Mouse (Mus musculus): Measurements from ENCODE around the gene Tmem235. TPM values are rescaled to one million over a fixed set of nuclear protein-coding genes. Genes with fewer than 3 reads are reported as not detected.

Gene Tmem235
- polyA plus RNA-seq, 1 experiment from 2014 or later = not detected

DNA sequence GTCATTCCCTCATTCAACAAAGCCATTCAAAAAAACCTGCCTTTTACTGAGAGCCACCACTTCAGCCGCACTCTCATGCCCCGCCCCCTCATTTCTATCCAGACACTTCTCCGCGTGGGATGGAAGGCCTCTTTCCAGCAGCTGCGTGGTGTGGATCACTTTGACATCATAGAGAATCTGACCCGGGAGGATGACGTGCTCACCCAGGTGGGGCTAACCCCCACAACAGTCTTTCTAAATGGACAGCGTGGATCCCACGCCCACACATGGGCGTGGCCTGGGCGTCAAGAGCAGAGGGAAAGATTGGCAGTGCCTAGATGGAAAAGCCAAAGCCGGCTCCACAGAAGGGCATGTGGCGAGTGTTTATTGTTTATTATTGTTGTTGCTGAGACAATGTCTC, 24.2 kb upstream of the Tmem235 start:
- Histone ChIP-seq H3K4me1 (peaks cover 19% of the 10 kb centered on the region), H3K27me3 (no peaks in the 10 kb centered on the region), H3K4me2 (peak overlapping the region; percentile 54), H3K27ac (no peak overlapping the region), H3K9ac (0 out of 2 replicates have a peak overlapping the region, but pooled peaks have one; percentile 21), H3K9me3 (replicated peaks) (no peaks in the 10 kb centered on the region), H3K4me3 (replicated peaks) (peak overlapping the region; percentile 19), H3K36me3 (no peaks in the 10 kb centered on the region)
- ATAC-seq (replicated peaks; ENCODE audit: low FRiP score) = 0 out of 2 replicates have a peak, but pooled peaks have one; percentile 27
- 26% methylated on average over 13 of the region's 13 CpGs for WGBS

DNA sequence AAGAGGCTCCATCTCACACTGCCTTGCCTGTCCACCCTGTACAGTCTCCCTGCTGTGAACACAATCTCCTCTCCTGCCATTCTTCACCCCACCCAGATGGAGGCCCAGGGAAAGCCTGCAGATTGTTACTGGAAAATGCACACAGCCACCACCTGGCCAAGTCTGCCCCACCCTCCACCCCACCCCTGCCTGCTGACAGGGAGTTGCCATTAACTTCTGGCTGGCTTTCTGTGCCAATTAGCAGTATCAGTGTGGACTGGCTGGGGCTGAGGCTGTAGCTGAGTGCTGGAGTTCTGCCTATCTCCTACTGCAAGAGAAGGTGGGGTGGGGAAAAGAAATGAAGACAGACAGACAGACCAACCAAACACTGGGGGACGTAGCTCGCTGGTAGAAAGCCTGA, 22.0 kb upstream of the Tmem235 start:
- H3K27ac ChIP-seq = 0 out of 2 replicates have a peak overlapping the region, but pooled peaks have one; percentile 9
- H3K27me3 ChIP-seq = no peaks in the 10 kb centered on the region
- peak; percentile 63 for ATAC-seq (replicated peaks; ENCODE audit: low FRiP score)
- H3K9me3 ChIP-seq (replicated peaks) = no peaks in the 10 kb centered on the region
- H3K4me3 ChIP-seq (replicated peaks) = no peak overlapping the region
- H3K36me3 ChIP-seq = no peaks in the 10 kb centered on the region
- no peak overlapping the region for H3K9ac ChIP-seq
- 55% methylated on average over 2 of the region's 2 CpGs for WGBS
- H3K4me2 ChIP-seq = no peak overlapping the region
- H3K4me1 ChIP-seq = peaks cover 9% of the 10 kb centered on the region

DNA sequence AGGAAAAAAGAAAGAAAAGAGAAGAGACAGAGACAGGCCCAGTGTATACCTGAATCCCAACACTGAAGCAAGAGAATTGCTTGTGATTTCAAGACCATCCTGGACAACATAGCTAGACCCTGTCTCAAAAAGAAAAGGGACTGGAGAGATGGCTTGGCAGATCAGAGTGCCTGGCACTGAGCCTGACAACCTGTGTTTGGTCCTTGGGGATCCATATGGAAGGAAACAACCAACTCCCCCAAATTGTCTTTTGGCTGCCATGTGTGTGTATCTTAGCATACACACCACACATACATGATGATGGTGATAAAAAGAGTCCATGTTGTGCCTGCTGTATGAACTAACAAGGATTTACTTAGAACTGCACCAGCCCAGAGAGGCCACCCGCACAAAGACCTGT, 21.5 kb upstream of the Tmem235 start:
- no peaks in the 10 kb centered on the region for H3K36me3 ChIP-seq
- H3K9me3 ChIP-seq (replicated peaks) = no peaks in the 10 kb centered on the region
- no peak overlapping the region for H3K4me2 ChIP-seq
- no peak overlapping the region for H3K4me3 ChIP-seq (replicated peaks)
- no peak overlapping the region for H3K9ac ChIP-seq
- peaks cover 9% of the 10 kb centered on the region for H3K4me1 ChIP-seq
- H3K27ac ChIP-seq = no peak overlapping the region
- 91% methylated on average over 1 of the region's 1 CpGs for WGBS
- H3K27me3 ChIP-seq = no peaks in the 10 kb centered on the region
- ATAC-seq (replicated peaks; ENCODE audit: low FRiP score) = no peak

DNA sequence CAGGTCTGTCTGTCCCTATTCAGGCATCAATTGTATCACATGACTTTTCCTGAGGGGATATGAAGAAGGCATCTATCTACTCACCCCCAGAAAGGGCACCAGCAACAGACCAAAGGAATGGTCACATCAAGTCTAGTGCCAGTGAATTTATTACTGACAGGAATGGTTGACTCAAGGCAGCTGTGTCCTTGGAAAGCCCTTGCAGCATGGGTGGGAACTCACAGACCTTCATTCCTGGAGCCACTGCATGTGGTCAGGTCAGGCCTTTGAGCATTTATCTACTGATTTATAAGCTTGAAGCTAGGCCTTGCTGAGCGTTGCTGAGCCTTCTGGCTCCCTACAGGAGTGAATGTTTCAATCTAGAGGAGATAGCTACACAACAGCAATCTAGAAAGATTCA, 19.6 kb upstream of the Tmem235 start:
- H3K9me3 ChIP-seq (replicated peaks) = no peaks in the 10 kb centered on the region
- no peak overlapping the region for H3K27ac ChIP-seq
- H3K4me3 ChIP-seq (replicated peaks) = no peak overlapping the region
- no peak overlapping the region for H3K9ac ChIP-seq
- H3K4me1 ChIP-seq = peaks cover 17% of the 10 kb centered on the region
- H3K4me2 ChIP-seq = no peak overlapping the region
- H3K36me3 ChIP-seq = no peaks in the 10 kb centered on the region
- no peak for ATAC-seq (replicated peaks; ENCODE audit: low FRiP score)
- no peaks in the 10 kb centered on the region for H3K27me3 ChIP-seq
- 35% methylated on average over 1 of the region's 1 CpGs for WGBS

DNA sequence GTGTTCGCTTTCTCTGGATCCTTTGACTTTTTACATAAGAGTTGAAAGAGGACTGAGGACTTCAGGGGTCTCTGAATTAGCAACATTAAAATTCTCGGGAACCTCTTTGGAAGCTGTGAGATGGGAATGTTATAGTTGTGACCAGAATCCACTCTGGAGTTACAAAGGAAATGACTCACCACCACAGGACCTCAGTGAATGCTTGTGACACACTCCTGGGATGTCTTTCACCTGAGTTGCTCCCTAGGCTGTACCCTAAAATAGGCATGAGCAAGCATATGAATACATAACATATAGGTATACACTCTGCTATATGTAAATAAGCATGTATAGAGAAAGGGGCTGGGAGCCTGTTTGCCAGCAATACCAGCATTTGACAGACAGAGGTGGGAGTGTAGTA, 17.1 kb upstream of the Tmem235 start:
- H3K9me3 ChIP-seq (replicated peaks) = no peaks in the 10 kb centered on the region
- ATAC-seq (replicated peaks; ENCODE audit: low FRiP score) = no peak
- 85% methylated on average over 2 of the region's 2 CpGs for whole genome bisulfite sequencing

DNA sequence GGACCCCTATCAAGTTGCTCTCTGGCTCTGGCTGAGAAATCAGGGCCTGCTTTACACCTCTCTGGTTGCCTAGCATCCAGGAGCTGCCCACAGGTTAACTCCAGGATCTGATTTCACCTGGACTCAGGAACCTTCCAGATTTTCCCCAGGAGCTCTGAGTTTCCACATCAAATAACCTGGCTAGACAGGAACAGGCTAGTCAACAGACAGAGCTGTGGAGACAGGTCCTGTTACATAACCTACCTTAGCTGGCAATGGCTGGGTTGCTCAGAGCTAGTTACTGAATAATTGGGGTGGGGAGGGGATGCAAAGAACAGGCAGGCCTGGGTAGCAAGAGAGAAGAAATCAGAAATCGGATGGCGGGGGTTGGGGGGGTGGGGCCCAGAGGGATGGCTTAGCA, 15.6 kb upstream of the Tmem235 start:
- H3K27me3 ChIP-seq = no peaks in the 10 kb centered on the region
- H3K9ac ChIP-seq = no peak overlapping the region
- no peaks in the 10 kb centered on the region for H3K36me3 ChIP-seq
- H3K4me1 ChIP-seq = peaks cover 37% of the 10 kb centered on the region
- H3K9me3 ChIP-seq (replicated peaks) = no peaks in the 10 kb centered on the region
- no peak overlapping the region for H3K4me3 ChIP-seq (replicated peaks)
- no peak overlapping the region for H3K4me2 ChIP-seq
- no peak for ATAC-seq (replicated peaks; ENCODE audit: low FRiP score)
- WGBS = 64% methylated on average over 2 of the region's 2 CpGs
- H3K27ac ChIP-seq = peak overlapping the region; percentile 81

More for the DNA sequence above, 17.1 kb upstream of the Tmem235 start:
- no peak overlapping the region for H3K4me3 ChIP-seq (replicated peaks)
- no peak overlapping the region for H3K9ac ChIP-seq
- peaks cover 35% of the 10 kb centered on the region for H3K4me1 ChIP-seq
- H3K4me2 ChIP-seq = no peak overlapping the region
- H3K27me3 ChIP-seq = no peaks in the 10 kb centered on the region
- H3K36me3 ChIP-seq = no peaks in the 10 kb centered on the region
- no peak overlapping the region for H3K27ac ChIP-seq

DNA sequence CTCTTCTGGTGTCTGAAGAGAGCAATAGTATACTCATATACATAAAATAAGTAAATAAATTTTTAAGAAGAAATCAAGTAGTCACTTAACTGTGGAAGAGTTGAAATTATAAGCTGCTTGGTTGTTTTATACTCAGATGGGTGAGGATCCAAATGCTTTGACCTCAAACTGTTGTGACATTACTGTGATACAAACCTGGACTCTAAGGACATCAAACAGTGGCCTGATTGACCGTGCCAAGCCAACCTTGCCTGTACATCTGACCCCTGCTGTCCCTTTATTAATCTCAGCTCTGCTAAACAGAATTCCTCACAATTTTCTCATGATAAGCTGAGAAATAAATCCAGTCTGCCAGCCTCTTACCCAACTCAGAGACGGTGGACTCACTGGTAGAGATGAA, 14.9 kb upstream of the Tmem235 start:
- Histone ChIP-seq H3K9ac (no peak overlapping the region), H3K27ac (no peak overlapping the region), H3K4me2 (no peak overlapping the region), H3K4me1 (peaks cover 43% of the 10 kb centered on the region), H3K27me3 (no peaks in the 10 kb centered on the region), H3K4me3 (replicated peaks) (no peak overlapping the region), H3K36me3 (no peaks in the 10 kb centered on the region), H3K9me3 (replicated peaks) (no peaks in the 10 kb centered on the region)
- 83% methylated on average over 2 of the region's 2 CpGs for WGBS
- ATAC-seq (replicated peaks; ENCODE audit: low FRiP score) = no peak

DNA sequence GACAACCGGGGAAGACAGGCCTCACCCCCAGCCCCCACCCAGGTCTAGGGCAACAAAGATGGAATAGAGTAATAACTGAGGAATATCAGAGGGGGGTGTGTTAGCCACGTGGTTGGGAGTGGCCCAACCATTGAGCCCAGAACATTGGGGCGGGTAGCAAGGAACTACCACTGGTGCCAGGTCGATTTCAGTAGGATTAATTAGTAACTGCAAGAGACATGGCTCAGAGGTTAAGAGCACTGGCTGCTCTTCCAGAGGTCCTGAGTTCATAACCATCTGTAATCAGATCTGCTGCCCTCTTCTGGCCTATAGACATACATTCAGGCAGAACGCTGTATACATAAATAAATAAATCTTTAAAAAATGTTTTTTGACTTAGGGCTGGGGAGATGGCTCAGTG, 13.9 kb upstream of the Tmem235 start:
- ATAC-seq (replicated peaks; ENCODE audit: low FRiP score) = no peak
- Histone ChIP-seq H3K4me1 (peaks cover 48% of the 10 kb centered on the region), H3K36me3 (peaks cover 7% of the 10 kb centered on the region; the same call in 1 of the 2 replicates), H3K4me2 (no peak overlapping the region), H3K27me3 (no peaks in the 10 kb centered on the region), H3K27ac (0 out of 2 replicates have a peak overlapping the region, but pooled peaks have one; percentile 99), H3K9ac (no peak overlapping the region), H3K4me3 (replicated peaks) (no peak overlapping the region), H3K9me3 (replicated peaks) (no peaks in the 10 kb centered on the region)
- WGBS = 43% methylated on average over 5 of the region's 5 CpGs

DNA sequence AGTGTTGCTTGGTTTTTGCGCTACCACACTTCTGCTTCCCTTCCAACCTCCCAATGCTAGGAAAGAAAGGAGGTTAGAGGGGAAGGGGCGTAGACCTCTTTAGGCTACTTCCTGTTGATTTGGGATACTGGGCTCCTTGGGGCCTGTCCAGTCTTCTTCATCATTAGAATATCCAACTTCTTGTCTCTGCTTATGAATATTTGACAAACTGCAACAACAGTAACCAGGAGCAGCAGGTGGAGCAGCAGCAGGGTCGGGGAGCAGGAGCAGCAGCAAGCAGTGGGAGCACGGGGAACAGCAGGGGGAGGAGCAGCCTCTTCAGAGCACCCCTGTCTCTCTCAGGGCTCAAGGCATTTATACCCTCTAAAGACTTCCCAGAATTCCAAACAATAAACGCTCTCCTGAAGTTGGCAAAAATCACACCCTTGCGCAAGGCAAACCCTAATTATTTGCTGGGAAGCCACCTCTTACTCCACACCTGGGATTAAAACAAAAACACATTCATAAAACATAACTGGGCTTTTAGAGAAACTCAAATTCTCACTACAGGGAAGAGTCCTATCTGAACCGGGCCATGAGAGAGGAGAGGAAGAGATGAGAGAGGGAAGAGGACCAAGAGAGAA, 12.8 kb upstream of the Tmem235 start:
- peaks cover 48% of the 10 kb centered on the region for H3K4me1 ChIP-seq
- ATAC-seq (replicated peaks; ENCODE audit: low FRiP score) = no peak
- H3K4me3 ChIP-seq (replicated peaks) = peak overlapping the region; percentile 77

DNA sequence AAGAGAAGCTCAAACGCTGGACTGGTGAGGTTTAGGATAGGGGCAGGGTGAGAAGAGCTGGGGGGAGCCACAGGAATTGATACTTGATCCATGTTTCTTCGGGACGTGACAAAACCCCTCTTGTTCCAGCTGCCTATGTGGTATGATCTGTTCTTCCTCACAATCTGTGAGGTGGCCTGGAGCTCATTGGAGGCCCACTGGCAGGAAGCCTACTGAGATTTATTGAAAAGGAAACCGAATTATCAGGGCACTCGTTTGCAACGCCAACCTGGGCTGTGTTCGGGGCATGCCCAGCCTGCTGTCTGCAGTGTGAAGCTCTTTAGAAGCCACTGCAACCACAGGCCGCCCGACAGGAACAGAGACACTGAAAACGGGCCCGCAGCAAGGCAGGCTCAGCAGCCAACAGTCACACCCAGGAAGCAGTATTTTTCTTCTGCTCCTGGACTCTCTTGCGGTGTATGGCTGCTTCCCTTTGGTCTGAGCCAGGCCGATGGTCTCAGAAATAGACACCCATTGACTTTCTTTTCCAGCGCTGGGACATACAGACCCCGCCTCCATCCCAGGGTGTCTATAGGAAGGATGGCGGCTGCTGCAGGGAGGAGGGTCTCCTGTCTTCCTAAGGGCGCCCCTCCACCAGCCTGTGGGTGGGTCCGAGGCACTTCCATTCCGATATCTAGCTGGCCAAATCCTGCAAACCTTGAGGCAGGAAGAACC, 12.1 kb upstream of the Tmem235 start:
- 4% methylated on average over 19 of the region's 19 CpGs for WGBS

More for the DNA sequence above, 12.8 kb upstream of the Tmem235 start:
- Histone ChIP-seq H3K36me3 (peaks cover 17% of the 10 kb centered on the region), H3K9me3 (replicated peaks) (no peaks in the 10 kb centered on the region), H3K9ac (peak overlapping the region; percentile 80), H3K27me3 (no peaks in the 10 kb centered on the region), H3K27ac (peak overlapping the region; percentile 99), H3K4me2 (peak overlapping the region; percentile 87)
- 63% methylated on average over 7 of the region's 7 CpGs for WGBS

DNA sequence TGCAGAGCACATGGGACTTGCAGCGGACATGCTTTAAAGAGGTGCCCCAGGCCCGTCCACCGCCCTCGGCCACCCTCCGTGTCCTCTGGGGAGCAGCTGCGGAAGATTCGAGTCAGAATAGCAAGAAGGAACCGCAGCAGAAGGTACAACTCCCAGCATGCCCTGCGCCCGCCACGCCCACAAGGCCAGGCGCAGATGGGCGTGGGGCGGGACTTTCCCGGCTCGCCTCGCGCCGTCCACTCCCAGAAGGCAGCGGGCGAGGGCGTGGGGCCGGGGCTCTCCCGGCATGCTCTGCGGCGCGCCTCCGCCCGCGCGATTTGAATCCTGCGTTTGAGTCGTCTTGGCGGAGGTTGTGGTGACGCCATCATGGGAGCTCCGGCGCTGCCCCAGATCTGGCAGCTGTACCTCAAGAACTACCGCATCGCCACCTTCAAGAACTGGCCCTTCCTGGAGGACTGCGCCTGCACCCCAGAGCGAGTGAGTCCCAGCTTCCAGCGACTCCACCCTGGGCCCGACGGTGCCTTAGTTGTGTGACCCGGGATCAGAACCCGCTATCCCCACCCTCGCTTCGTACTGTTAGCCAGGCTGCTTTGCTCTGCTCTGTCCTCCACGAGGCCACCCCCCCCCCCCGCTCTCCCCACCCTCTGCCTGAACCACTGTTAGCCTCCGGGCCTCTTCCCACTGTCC, 11.4 kb upstream of the Tmem235 start, which contains the start of gene Birc5:
TSS of gene Birc5 (plus strand) at position 267 of the 687 bp plus-strand sequence.
- Histone ChIP-seq H3K4me1 (peaks cover 48% of the 10 kb centered on the region), H3K9ac (peak within 1 kb of the TSS; percentile 80)
- WGBS = under 1% methylated on average over 51 of the region's 51 CpGs

More for the DNA sequence above, 12.1 kb upstream of the Tmem235 start:
- Histone ChIP-seq H3K36me3 (peaks cover 24% of the 10 kb centered on the region), H3K4me1 (peaks cover 48% of the 10 kb centered on the region), H3K27me3 (no peaks in the 10 kb centered on the region), H3K27ac (peak overlapping the region; percentile 99), H3K4me2 (peak overlapping the region; percentile 87), H3K4me3 (replicated peaks) (peak overlapping the region; percentile 77), H3K9me3 (replicated peaks) (no peaks in the 10 kb centered on the region), H3K9ac (peak overlapping the region; percentile 80)
- peak; percentile 84 for ATAC-seq (replicated peaks; ENCODE audit: low FRiP score)

DNA sequence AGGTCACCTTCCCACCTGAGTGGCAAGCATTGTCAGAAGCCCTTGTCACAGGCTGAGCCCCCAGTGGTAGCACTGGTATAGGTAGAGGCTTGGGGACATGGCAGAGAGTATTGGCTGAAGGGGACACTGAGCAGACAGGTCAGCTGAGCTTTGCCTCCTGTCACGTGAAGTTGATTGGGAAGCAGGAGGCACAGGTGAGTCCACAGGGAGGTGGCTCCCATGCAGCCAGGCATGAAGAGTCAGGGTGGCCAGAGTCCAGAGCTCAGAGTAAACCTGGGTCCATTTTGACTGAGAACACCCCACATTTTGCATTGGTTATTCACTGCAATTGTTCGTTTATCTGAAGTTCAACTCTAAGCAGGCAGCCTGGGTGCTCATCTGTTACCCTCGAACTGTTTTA, 7.7 kb upstream of the Tmem235 start:
- Histone ChIP-seq H3K27me3 (no peaks in the 10 kb centered on the region), H3K9ac (no peak overlapping the region), H3K36me3 (peaks cover 64% of the 10 kb centered on the region), H3K4me1 (peaks cover 23% of the 10 kb centered on the region), H3K27ac (no peak overlapping the region), H3K9me3 (replicated peaks) (no peaks in the 10 kb centered on the region), H3K4me3 (replicated peaks) (no peak overlapping the region), H3K4me2 (no peak overlapping the region)
- WGBS = 85% methylated on average over 3 of the region's 3 CpGs
- no peak for ATAC-seq (replicated peaks; ENCODE audit: low FRiP score)

More for the DNA sequence above, 11.4 kb upstream of the Tmem235 start, which contains the start of gene Birc5:
- peak; percentile 93 for ATAC-seq (replicated peaks; ENCODE audit: low FRiP score)
- Histone ChIP-seq H3K27me3 (no peaks in the 10 kb centered on the region), H3K36me3 (peaks cover 31% of the 10 kb centered on the region), H3K4me2 (peak within 1 kb of the TSS; percentile 87), H3K4me3 (replicated peaks) (peak within 1 kb of the TSS; percentile 77), H3K9me3 (replicated peaks) (no peaks in the 10 kb centered on the region), H3K27ac (peak within 1 kb of the TSS; percentile 99)
